Mouse (Mus musculus): ENCODE data around the gene Kcnh5. TPM values are rescaled to one million over a fixed set of nuclear protein-coding genes. Genes with fewer than 3 reads are reported as not detected.
A peak's percentile ranks its signal among the peaks of the same experiment; 100 is the strongest.

Kcnh5 gene
- polyA plus RNA-seq, 1 experiment from 2014 or later: 0.33 TPM

DNA sequence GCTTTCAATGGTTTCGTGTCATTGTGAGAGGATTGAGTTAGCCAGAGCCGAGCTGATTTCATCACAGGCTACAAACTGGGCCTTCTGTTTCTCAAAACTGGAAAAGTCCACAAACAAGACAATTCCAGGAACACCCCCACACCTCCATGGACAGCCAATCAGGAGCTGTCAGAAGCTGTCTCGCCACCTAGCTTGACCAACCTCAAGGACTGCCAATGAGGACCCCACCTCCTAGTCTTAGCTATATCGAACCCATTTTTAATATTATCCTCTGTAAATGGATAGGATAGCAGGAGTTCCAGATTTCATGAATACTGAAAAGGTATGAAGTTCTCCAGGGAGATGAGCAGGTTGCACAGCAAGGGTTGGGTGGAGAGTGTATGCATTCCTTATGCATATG, 278.1 kb downstream of the Kcnh5 start:
- ATAC-seq (ENCODE audit: low FRiP score): no peak
- no peak overlapping the region for H3K4me3 ChIP-seq (ENCODE audit: low read depth, low read length)
- 90% methylated on average over 4 of the region's 4 CpGs for WGBS

DNA sequence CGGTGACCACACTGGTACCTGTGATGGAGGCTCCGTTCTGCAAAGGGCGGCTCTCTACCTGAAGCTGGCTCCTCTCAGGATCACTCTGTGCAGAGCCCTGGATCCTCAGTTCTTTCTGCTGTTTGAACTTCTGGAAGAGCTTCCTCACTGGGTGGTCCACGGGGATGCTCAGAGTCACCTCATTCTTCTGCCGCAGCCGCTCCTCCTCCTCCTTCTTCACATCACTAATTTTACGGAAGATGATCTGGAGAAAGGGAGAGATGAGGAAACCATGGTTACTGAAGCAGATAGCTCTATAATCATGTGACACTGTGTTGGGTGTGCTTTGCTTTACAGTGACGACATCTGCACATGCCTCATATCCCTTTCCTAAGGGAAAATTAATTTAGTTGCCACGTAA, 278.9 kb downstream of the Kcnh5 start:
- Histone ChIP-seq H3K27ac (ENCODE audit: low read depth, low read length) (no peak overlapping the region), H3K9ac (ENCODE audit: low read length) (no peak overlapping the region), H3K4me3 (ENCODE audit: low read depth, low read length) (no peak overlapping the region), H3K36me3 (ENCODE audit: control insufficient read depth, insufficient read depth, low read length) (no peaks in the 10 kb centered on the region), H3K9me3 (ENCODE audit: control insufficient read depth, low read length) (no peaks in the 10 kb centered on the region), H3K4me1 (ENCODE audit: control insufficient read depth, insufficient read depth, low read length) (no peaks in the 10 kb centered on the region), H3K4me2 (no peak overlapping the region), H3K27me3 (ENCODE audit: control insufficient read depth, insufficient read depth, low read length) (no peaks in the 10 kb centered on the region)
- WGBS: 94% methylated on average over 9 of the region's 9 CpGs
- ATAC-seq (ENCODE audit: low FRiP score) (no peak), DNase-seq (ENCODE audit: low spot score, missing footprints) (peak; percentile 78)

More for the DNA sequence above, 278.1 kb downstream of the Kcnh5 start:
- no peaks in the 10 kb centered on the region for H3K27me3 ChIP-seq (ENCODE audit: control insufficient read depth, insufficient read depth, low read length)
- H3K36me3 ChIP-seq (ENCODE audit: control insufficient read depth, insufficient read depth, low read length): no peaks in the 10 kb centered on the region
- peak; percentile 76 for DNase-seq (ENCODE audit: low spot score, missing footprints)
- no peak overlapping the region for H3K27ac ChIP-seq (ENCODE audit: low read depth, low read length)
- H3K9me3 ChIP-seq (ENCODE audit: control insufficient read depth, low read length): no peaks in the 10 kb centered on the region
- no peaks in the 10 kb centered on the region for H3K4me1 ChIP-seq (ENCODE audit: control insufficient read depth, insufficient read depth, low read length)
- no peak overlapping the region for H3K9ac ChIP-seq (ENCODE audit: low read length)
- no peak overlapping the region for H3K4me2 ChIP-seq

- Histone ChIP-seq H3K9me3 (ENCODE audit: control insufficient read depth, low read length) (no peaks in the 10 kb centered on the region), H3K9ac (ENCODE audit: low read length) (no peak overlapping the region), H3K4me3 (ENCODE audit: low read depth, low read length) (no peak overlapping the region), H3K36me3 (ENCODE audit: control insufficient read depth, insufficient read depth, low read length) (no peaks in the 10 kb centered on the region), H3K4me1 (ENCODE audit: control insufficient read depth, insufficient read depth, low read length) (no peaks in the 10 kb centered on the region), H3K27me3 (ENCODE audit: control insufficient read depth, insufficient read depth, low read length) (no peaks in the 10 kb centered on the region), H3K27ac (ENCODE audit: low read depth, low read length) (no peak overlapping the region), H3K4me2 (no peak overlapping the region)
- WGBS: 92% methylated on average over 11 of the region's 11 CpGs
- DNase-seq (ENCODE audit: low spot score, missing footprints): peak; percentile 65
- no peak for ATAC-seq (ENCODE audit: low FRiP score)
These were observed 282.2 kb downstream of the Kcnh5 start for GRCm38 (mm10) chr12:74894870-74895423.

DNA sequence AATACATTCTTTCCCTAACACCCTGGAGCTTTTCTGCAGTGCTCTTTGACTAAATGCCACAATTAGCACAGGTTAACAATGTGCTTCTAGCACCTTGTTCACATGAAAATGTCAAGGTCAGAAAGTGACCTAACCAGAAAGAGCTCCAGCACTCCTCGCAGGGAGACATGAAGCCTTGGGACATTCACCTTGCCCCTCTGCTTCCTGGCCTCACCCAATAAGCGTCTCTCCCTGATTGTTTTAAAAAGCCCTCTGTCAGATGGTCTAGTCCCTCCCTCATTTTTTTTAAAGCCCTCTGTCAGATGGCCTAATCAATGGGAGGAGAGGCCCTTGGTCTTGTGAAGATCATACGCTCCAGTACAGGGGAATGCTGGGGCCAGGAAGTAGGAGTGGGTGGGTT, 287.7 kb downstream of the Kcnh5 start:
- Histone ChIP-seq H3K4me1 (ENCODE audit: control insufficient read depth, insufficient read depth, low read length) (no peaks in the 10 kb centered on the region), H3K4me2 (no peak overlapping the region), H3K27ac (ENCODE audit: low read depth, low read length) (no peak overlapping the region), H3K4me3 (ENCODE audit: low read depth, low read length) (no peak overlapping the region), H3K9ac (ENCODE audit: low read length) (no peak overlapping the region), H3K27me3 (ENCODE audit: control insufficient read depth, insufficient read depth, low read length) (no peaks in the 10 kb centered on the region), H3K36me3 (ENCODE audit: control insufficient read depth, insufficient read depth, low read length) (no peaks in the 10 kb centered on the region), H3K9me3 (ENCODE audit: control insufficient read depth, low read length) (no peaks in the 10 kb centered on the region)
- no peak for ATAC-seq (ENCODE audit: low FRiP score)
- 73% methylated on average over 3 of the region's 3 CpGs for WGBS
- peak; percentile 54 for DNase-seq (ENCODE audit: low spot score, missing footprints)

- no peak overlapping the region for H3K27ac ChIP-seq (ENCODE audit: low read depth, low read length)
- WGBS: 83% methylated on average over 1 of the region's 1 CpGs
- H3K4me2 ChIP-seq: no peak overlapping the region
- ATAC-seq (ENCODE audit: low FRiP score) (no peak), DNase-seq (ENCODE audit: low spot score, missing footprints) (no peak)
- H3K36me3 ChIP-seq (ENCODE audit: control insufficient read depth, insufficient read depth, low read length): no peaks in the 10 kb centered on the region
- H3K9ac ChIP-seq (ENCODE audit: low read length): no peak overlapping the region
- H3K4me1 ChIP-seq (ENCODE audit: control insufficient read depth, insufficient read depth, low read length): no peaks in the 10 kb centered on the region
- no peaks in the 10 kb centered on the region for H3K27me3 ChIP-seq (ENCODE audit: control insufficient read depth, insufficient read depth, low read length)
- no peak overlapping the region for H3K4me3 ChIP-seq (ENCODE audit: low read depth, low read length)
- H3K9me3 ChIP-seq (ENCODE audit: control insufficient read depth, low read length): no peaks in the 10 kb centered on the region
These were observed 290.1 kb downstream of the Kcnh5 start for GRCm38 (mm10) chr12:74887064-74887463.

- WGBS: 89% methylated on average over 6 of the region's 6 CpGs
- Histone ChIP-seq H3K27ac (ENCODE audit: low read depth, low read length) (no peak overlapping the region), H3K36me3 (ENCODE audit: control insufficient read depth, insufficient read depth, low read length) (no peaks in the 10 kb centered on the region), H3K27me3 (ENCODE audit: control insufficient read depth, insufficient read depth, low read length) (no peaks in the 10 kb centered on the region), H3K4me2 (no peak overlapping the region), H3K4me3 (ENCODE audit: low read depth, low read length) (no peak overlapping the region), H3K9me3 (ENCODE audit: control insufficient read depth, low read length) (no peaks in the 10 kb centered on the region), H3K4me1 (ENCODE audit: control insufficient read depth, insufficient read depth, low read length) (no peaks in the 10 kb centered on the region), H3K9ac (ENCODE audit: low read length) (no peak overlapping the region)
- ATAC-seq (ENCODE audit: low FRiP score) (no peak), DNase-seq (ENCODE audit: low spot score, missing footprints) (peak; percentile 14)
These were observed 295.8 kb downstream of the Kcnh5 start for GRCm38 (mm10) chr12:74881344-74881743.

- Histone ChIP-seq H3K27ac (ENCODE audit: low read depth, low read length) (no peak overlapping the region), H3K4me3 (ENCODE audit: low read depth, low read length) (no peak overlapping the region), H3K4me2 (no peak overlapping the region), H3K4me1 (ENCODE audit: control insufficient read depth, insufficient read depth, low read length) (peaks cover 4% of the 10 kb centered on the region; the same call in 1 of the 2 replicates), H3K27me3 (ENCODE audit: control insufficient read depth, insufficient read depth, low read length) (no peaks in the 10 kb centered on the region), H3K9ac (ENCODE audit: low read length) (no peak overlapping the region), H3K36me3 (ENCODE audit: control insufficient read depth, insufficient read depth, low read length) (no peaks in the 10 kb centered on the region), H3K9me3 (ENCODE audit: control insufficient read depth, low read length) (no peaks in the 10 kb centered on the region)
- DNase-seq (ENCODE audit: low spot score, missing footprints): no peak
- 73% methylated on average over 2 of the region's 2 CpGs for WGBS
- no peak for ATAC-seq (ENCODE audit: low FRiP score)
These were observed 321.5 kb downstream of the Kcnh5 start for GRCm38 (mm10) chr12:74855666-74856065.

DNA sequence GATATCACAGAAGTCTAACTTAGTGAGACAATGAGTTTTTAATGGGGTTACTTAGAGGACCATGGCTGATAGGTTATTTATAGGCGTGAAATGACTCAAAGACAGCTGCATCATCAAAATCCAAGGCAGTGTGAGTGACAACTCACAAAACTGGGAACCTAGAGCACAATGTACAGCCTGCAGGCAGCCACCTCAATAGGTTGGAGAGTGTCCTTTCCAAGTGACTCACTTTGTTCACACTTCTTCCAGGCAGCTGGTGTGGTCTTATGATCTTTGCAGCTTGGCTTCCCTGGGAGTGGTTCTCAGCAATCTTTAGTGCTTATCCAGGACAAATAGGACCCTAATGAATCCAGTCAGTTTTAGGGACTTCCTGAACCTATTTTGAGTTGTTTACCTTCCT, 322.9 kb downstream of the Kcnh5 start:
- 79% methylated on average over 1 of the region's 1 CpGs for WGBS
- Histone ChIP-seq H3K27ac (ENCODE audit: low read depth, low read length) (no peak overlapping the region), H3K9me3 (ENCODE audit: control insufficient read depth, low read length) (no peaks in the 10 kb centered on the region), H3K4me2 (no peak overlapping the region), H3K27me3 (ENCODE audit: control insufficient read depth, insufficient read depth, low read length) (no peaks in the 10 kb centered on the region), H3K4me3 (ENCODE audit: low read depth, low read length) (no peak overlapping the region), H3K4me1 (ENCODE audit: control insufficient read depth, insufficient read depth, low read length) (peaks cover 15% of the 10 kb centered on the region), H3K9ac (ENCODE audit: low read length) (no peak overlapping the region), H3K36me3 (ENCODE audit: control insufficient read depth, insufficient read depth, low read length) (no peaks in the 10 kb centered on the region)
- DNase-seq (ENCODE audit: low spot score, missing footprints) (no peak), ATAC-seq (ENCODE audit: low FRiP score) (no peak)

GRCm38 (mm10) chr12:74850323-74850722, 326.8 kb downstream of the Kcnh5 start:
- Histone ChIP-seq H3K27me3 (ENCODE audit: control insufficient read depth, insufficient read depth, low read length) (no peaks in the 10 kb centered on the region), H3K36me3 (ENCODE audit: control insufficient read depth, insufficient read depth, low read length) (no peaks in the 10 kb centered on the region), H3K4me3 (ENCODE audit: low read depth, low read length) (no peak overlapping the region), H3K9ac (ENCODE audit: low read length) (no peak overlapping the region), H3K27ac (ENCODE audit: low read depth, low read length) (no peak overlapping the region), H3K4me1 (ENCODE audit: control insufficient read depth, insufficient read depth, low read length) (peaks cover 15% of the 10 kb centered on the region), H3K9me3 (ENCODE audit: control insufficient read depth, low read length) (no peaks in the 10 kb centered on the region), H3K4me2 (no peak overlapping the region)
- 15% methylated on average over 2 of the region's 2 CpGs for WGBS
- DNase-seq (ENCODE audit: low spot score, missing footprints): peak; percentile 89
- peak; percentile 94 for ATAC-seq (ENCODE audit: low FRiP score)

Data from midbrain, embryonic 11.5 days (tissue).